Mouse (Mus musculus) right cerebral cortex, postnatal 14 days (tissue): ENCODE measurements around the gene Chd1l.

Source experiments
- DNase-seq: peaks from one replicate; pipeline ENCODE4 v3.0.0; 2022

Chd1l gene

DNA sequence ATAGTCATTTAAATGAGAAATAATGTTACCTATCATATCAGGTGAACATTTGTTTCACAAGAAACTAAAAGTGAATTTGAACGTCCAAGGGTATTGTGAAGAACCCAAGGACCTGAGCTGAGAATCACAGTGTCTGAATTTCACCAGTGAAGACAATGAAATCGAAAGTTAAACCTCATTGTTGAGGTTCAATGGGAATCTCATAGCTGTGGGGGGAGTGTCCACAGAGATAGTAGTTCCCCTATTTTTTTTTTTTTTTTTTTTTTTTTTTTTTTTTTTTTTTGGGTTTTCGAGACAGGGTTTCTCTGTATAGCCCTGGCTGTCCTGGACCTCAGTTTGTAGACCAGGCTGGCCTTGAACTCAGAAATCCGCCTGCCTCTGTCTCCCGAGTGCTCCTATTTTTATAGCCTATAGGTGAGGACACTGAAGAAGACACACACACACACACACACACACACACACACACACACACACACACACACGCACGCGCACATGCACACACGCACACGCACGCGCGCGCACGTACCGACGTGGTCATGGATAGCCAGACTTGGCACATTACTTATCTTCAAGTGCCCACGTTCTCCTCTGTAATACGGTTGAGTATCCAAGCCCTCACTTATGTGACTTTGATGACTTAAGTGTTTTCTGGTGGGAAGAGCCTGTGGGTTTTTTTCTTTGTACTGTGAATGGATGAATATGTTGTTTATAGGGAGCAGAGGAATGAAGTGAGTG lies 7.3 kb upstream of the Chd1l start:
- no peak for DNase-seq

DNA sequence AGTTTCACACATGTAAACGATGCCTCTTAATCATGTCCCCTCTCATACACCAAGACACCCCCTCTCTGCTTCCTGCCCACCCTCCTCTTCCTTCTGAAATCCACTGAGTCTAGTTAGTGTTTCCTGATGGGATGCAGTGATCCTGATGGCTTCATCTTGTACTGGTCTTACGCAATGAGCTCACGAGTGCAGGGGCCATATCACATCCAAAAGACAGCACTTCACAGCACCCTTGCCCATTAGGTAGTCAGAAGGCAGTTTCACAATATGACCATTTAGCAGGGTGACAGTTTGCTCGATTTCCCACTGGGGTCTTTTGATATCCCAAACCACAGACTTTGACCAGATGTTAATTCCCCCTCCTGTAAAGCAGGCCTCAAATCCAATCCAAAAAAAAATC lies 5.9 kb upstream of the Chd1l start:
- no peak for DNase-seq

DNA sequence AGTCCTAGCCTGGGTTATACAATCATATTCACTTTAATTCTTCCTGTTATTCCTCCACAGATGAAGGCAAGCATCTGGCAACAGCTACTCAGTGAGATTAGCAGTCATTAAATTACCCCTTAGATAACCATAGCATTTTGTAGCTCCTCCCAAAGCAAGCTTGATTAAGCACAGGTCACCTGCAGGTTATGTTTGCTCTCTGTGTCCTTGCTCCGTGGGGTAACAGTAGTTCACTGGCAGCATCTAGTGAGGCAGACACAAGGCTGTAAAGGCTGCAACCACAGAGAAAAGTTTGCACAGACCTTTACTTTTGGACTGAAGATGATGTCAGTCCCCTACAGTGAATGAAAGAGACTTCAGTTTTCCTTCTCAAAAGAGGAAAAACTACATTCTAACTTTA lies 5.2 kb upstream of the Chd1l start:
- no peak for DNase-seq

DNA sequence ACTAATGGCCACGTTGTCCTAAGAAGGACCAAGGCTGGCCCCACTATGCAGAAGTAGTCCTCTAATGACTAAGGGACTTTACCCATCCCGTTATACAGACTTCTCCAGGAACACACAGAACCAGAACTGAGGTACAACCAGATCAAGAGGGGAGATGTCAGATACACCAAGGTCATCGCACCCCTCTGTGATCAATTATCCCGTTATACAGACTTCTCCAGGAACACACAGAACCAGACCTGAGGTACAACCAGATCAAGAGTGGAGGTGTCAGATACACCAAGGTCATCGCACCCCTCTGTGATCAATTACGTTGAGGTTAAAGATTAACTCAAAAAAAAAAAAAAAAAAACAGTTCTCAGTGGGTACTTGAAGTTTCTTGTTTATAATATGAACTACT lies 1.0 kb upstream of the Chd1l start:
- DNase-seq = no peak

DNA sequence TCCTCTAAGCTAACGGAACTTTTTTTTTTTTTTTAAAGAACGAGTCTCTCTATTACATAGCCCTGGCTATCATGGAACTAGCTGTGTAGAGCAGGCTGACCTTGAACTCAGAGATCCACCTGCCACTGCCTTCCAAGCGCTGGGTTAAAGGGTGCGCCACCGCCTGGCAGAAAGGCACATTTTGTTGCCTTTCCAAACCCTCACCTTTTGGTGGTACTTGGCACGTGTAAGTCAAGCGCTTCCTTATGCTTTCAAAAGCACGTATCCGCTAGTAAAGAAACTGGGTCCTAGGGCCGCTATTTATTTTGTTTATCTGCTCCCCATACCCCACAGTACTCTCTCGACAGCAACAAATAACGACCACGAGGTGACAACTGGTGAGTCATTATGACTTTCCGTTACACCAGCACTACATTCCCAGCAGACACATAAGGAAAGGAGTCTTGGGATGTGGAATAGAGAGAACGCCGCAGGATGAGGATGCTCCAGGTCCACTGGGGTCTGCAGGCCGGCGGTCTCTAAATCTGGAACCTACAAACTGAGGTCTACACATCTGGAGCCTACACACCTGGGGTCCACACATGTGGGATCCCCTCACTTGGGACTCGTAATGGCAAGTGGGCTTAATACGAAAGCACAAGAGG lies 680 bp downstream of the Chd1l start:
- DNase-seq = no peak

DNA sequence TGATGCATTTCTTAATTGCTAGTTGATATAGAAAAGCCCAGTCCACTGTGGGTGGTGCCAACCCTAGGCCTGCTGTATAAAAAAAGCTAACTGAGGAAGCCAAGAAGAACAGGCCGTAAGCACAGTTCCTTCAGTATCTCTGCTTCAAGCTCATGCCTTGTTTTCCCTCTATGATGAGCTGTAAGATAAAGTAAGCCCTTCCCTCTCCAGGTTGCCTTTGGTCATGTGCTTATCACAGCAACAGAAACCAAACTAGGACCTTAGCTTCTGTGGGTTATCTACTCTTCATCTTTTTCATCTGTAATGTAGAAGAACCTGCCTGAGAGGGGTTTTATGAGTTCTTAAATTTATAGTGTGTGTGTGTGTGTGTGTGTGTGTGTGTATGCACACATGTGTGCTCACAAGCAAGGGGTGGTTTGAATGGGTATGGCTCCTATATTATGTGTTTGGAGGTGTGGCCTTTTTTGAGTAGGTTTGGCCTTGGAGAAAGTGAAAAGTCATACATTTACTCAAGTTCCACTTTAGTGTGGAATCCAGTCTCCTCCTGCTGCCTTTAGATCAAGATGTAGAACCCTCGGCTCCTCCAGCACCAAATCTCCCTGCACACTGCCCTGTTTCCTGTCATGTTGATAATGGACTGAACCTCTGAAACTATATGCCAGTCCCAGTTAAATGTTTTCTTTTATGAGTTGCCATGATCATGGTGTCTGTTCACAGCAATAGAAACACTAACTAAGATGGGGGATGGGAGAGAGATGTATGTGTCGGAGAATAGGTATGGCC lies 9.8 kb downstream of the Chd1l start:
- no peak for DNase-seq

DNA sequence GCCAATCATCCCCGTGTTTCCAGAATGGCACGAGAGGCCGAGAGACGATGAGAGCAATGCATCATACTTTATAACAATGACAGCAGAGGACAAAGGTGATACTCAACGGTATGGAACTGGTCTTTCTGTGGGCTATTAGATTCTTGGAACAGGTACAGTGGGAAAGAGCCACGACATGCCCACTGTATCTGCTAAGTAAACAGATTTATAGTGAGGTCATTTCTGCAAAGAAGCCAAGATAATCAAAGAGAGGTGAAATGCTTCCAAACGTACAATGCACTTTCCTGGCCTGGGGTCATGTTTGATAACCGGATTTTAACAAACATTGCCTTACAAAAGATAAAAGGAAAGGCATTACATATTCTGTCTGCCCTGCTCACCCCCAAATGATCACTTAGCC lies 13.2 kb downstream of the Chd1l start:
- DNase-seq = no peak

DNA sequence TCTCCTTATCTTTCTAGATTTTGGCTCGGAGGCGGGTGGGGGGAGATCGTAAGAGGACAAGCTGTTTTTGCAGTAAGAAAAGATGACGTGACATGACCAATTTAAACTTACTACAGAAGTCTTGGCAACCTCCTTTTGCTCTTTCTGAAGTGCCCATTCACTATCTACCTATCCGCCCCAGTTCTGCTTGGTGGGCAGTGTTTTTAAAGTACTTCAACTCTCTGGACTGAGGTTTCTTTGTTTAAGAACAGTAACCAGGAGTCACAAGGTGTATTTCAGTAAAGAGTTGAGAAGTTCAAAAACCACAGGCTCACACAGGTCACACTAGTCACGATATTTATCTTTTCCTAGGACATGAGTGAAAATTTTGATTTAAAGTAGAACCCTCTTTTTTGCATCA lies 14.9 kb downstream of the Chd1l start:
- DNase-seq = no peak

DNA sequence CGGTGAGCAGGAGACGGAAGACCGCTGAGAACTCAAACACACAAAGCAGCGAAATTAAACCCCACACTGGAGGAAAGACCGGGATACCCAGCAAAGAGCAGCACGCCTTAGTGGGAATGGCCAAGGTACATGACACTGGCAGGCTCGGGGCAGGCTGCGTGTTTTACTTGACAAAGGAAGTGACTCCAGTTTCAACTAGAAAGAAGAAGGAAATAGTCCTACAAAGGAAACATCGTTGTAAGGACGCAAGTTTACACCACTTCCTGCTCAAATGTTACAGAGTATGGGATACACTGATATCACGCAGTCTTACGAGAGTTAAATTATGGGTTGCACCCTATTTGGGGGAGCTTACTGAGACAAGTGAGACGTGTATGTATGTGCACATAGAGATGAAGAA lies 15.9 kb downstream of the Chd1l start:
- DNase-seq = no peak

DNA sequence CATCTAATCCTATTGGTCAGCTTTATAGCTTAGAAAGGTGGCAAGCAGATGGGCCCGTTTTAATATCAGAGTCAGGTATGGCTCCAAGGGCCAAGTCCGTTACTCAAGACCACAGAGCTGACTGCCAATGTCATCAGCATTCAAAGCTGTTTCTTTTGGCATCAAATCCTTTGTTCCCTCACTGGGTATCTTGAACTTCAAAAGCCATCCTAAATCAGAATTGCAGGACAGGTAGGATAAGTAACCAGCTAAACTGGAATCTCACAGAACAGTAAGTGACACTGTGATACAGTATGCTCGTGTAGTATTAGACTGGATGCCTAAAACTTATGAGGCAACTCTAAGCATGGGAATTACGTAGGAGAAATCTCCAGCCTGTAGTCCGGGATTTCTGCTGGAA lies 16.9 kb downstream of the Chd1l start:
- DNase-seq = no peak

DNA sequence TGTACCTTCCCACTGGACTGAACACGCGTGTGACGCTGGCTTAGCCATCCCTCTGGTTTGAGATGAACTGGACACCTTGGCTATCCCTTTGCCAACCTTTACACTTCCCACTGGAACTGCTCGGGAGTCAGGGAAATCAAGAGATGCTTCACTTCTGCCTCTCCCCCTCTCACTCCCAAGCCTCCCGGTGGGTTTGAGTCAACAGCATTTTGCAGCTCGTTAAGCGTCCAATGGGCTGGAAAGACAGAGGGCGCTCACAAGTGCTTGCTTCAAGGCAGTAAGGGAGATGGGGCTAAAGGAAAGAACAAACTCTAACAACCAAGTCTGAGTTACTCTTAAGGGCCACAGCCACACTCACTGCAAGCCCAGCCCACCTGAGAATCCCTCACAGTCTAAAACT lies 19.3 kb downstream of the Chd1l start:
- DNase-seq = no peak

DNA sequence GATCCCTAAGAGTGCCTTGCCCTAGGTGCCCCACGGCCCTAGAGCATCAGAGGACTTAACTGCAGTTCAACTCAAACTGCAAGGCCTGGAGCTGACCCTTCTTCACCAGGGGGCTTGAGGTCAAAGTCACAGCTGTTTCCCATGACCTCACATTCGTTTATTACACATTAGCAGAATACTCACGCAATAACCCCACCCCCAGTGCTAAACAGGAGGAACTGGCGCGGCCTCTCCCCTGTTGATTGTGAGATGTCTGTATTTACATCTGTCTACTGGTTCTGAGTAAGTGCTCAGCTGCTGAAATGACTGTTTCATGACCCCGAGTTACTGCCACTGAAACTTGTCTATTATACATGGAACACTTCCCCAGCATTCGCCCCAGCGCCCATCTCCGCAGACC lies 22.3 kb downstream of the Chd1l start:
- no peak for DNase-seq

DNA sequence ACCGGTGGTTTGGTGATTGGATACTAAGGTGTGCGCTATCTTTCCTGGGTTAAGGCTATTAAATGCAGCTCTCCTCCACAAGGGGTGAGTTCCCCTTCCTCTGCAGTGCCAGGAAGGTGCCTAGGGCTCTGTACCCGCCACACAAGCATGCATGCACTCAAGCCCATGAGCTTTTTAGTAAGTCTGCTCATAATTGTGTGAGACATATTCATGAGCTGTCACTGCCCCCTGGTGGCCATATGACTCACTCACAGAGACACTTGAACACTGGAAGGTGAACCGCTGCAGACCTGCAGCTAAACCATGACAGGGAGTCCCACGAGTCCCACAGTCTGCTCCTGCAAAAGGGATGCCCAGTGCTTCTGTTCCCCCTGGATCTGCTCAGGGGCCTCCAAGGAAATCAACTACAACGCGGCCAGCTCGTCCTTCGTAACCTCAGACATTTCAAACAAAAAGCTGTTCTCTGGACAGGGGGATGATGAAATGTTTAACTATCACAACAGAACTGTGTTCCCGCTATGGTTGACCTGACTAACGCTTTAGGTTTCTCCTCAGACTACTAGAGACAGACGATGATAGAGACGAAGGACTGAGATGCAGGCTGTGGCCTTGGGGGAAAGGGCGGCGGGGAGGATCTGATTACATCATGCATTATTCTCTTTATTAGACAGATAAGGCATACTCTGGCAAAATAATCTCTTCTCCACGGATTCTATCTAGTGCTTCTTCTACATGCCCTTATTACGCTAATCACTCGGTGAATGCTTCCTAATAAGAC lies 24.4 kb downstream of the Chd1l start:
- DNase-seq = peak; percentile 93

DNA sequence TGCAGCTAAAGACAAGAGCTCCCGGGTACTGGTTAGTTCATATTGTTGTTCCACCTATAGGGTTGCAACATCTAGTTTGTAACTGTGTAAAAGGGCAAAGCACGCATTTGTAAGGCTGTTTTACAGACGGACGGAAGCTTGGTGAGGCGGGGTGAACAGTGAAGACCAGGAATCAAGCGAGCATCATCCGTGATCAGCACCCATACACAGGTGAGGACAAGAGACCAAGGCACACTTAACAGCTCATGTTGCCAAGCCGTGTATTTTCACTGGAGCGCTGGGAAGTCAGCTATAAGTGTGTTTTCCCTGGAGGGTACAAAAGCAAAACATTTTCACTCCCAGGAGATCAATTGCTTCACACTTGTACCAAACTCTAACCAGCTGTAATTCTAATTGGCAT lies 36.2 kb downstream of the Chd1l start:
- DNase-seq = no peak

DNA sequence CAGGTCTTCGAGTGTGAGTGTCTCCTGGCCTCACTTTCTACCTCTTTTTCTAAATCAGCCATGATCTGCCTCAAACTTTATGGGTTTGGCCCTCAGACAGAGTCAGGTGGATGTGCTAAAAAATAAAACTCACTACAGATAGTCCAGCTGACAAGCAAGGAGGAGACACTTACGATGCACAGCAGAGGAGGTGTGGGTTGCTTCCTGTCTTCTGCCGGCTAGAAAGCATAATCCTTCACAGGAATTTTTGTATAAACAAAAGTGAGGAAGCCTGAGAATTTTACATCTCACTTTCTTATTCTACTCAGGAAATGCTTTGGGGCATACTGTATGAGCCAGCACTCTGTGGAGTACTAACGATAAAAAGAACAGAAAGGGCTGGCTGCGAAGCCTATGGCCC lies 45.4 kb downstream of the Chd1l start:
- no peak for DNase-seq

DNA sequence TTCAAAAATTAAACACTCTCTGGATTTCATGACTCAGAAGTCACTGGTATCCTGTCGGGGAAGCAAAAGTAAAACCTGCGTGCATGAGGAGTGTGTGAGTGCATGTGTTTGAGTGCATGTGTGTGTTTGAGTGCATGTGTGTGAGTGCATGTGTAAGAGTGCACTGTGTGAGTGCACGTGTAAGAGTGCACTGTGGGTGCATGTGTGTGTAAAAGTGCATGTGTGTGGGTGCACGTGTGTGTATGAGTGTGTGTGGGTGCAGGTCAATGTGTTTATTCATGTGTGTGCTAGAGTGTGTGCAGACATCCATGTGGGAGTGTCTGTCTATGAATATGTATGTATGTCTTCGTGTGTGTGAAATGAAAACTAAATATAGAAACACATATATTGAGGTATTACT lies 51.4 kb downstream of the Chd1l start:
- DNase-seq = no peak

DNA sequence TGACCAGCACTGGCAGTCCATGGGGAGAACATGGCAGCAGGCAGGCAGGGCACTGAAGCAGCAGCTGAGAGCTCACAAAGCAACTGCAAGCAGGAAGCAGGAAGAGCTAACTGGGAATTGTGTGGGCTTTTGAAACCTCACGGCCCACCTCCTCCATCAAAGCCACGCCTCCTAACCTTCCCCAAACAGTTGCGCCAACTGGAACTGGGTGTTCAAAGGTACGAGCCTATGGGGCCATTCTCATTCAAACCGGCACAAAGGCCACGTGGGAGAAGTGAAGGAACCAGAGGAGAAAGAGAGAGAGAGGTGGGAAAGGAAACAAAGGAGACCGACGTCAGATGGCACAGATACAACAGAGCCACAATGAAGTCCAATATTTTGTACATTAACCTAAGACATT lies 63.8 kb downstream of the Chd1l start:
- no peak for DNase-seq

DNA sequence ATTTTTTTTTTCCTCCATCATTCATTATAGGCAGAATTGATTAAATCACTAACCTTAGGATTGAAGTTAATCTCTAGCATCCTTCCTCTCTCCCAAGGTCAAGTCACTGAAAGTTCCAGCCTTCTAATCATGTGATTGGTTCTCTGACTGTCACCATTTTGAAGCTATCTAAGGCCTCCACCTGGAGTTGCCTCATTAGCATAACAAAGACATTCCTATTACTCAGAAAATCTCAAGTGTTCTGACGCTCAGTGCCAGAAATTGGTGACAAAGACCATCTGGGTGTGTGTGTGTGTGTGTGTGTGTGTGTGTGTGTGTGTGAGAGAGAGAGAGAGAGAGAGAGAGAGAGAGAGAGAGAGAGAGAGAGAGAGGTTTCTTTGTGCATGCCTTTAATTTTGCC lies 69.8 kb downstream of the Chd1l start:
- no peak for DNase-seq

DNA sequence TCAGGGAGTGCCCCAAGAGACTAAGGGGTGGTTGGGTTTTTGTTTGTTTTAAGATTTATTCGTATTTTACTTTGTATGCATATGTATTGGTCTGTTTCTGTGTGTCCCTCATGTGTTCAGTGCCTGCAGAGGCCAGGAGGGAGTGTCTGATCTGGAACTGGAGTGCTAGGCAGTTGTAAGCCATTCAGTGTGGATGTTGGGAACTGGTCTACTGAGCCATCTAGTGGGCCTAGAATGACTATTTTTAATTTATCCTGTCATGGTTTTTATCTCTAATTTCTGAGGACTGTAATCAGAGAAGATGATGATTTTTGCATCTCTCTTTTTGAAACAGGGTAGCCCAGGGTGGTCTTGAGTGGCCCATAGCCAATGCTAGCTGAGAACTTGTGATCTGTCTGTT lies 71.4 kb downstream of the Chd1l start:
- no peak for DNase-seq

DNA sequence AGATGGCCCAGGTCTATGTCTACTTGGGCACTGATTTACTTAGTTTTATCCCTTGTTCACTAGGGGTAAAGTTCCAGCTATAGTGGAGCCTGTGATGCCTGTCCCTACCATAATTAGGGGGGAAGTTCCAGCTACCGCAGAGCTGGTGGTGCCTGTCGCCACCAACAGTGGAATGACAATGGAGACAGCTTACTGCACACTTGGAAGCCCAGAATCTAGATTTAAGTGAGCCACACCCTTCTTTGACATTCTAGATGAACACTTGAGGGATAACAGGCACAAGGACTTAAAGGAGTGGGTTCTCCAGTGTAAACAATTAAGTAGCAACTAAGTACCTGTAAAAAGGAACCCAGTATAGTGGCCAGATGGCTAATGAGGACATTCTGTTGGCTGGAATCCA lies 73.0 kb downstream of the Chd1l start:
- DNase-seq = no peak

DNA sequence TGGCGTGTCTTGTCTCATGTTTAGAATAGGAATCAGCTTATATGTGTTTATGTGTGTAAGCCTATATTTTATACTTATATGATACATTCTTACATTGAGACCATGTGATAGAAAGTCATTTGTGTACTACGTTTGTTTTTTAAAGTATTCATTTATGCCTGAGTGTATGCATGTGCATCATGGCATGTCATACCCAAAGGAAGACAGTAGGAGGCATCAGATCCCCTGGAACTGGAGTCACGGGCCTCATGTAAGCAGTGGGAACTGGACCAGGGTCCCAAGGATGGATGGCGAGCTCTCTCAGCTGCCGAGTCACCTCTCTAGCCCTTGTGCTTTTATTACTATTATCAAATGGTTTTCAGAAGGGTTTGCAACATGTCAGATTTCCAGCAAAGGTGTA lies 74.3 kb downstream of the Chd1l start:
- no peak for DNase-seq

DNA sequence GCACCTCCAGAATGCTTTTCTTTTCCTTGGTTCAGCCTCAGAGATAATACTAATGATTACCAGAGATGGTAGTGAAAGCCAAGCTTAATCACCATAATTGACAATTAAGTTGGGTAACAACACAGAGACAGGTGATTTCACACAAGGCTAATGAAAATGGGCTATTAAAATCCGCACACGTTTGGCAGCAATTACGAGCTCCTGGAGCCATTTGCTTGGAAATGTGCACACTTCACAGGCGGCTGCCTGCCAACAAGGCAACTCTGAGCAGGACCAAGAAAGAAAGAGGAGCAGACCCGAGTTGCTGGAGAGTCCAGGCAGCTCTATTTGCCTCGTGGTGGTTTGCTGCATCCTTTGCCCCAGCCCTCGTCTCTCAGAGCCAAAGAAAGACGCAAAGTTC lies 84.5 kb downstream of the Chd1l start:
- DNase-seq = no peak

DNA sequence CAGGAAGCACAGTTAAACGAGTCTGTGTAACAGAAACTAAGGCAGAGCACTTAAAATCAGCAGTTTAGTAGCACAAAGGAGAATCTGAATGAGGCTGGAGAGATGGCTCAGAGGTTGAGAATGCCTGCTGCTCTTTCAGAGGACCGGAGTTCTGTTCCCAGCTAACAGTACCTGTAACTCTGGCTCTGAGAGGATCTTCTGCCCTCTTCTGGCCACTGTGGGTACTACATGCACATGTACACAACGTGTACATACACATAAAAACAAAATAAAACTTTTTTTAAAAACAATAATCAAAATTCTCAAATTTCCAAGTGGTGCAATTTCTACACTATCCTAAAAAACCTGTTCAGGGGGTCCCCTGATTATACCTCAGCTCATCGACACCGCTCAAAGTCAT lies 85.2 kb downstream of the Chd1l start:
- peak; percentile 38 for DNase-seq
